Mouse (Mus musculus) liver, embryonic 14.5 days (tissue): ENCODE measurements around the gene Zfp655.

Experiments used
- CTCF ChIP-seq: IDR thresholded peaks from 2 replicates; pipeline ENCODE4 v1.5.1; 2016; ENCODE audit warnings: antibody characterized with exemption, low read depth, control low read depth
- EP300 ChIP-seq: IDR thresholded peaks from 2 replicates; pipeline ENCODE4 v1.6.1; 2016; ENCODE audit warnings: antibody characterized with exemption, low read depth

DNA sequence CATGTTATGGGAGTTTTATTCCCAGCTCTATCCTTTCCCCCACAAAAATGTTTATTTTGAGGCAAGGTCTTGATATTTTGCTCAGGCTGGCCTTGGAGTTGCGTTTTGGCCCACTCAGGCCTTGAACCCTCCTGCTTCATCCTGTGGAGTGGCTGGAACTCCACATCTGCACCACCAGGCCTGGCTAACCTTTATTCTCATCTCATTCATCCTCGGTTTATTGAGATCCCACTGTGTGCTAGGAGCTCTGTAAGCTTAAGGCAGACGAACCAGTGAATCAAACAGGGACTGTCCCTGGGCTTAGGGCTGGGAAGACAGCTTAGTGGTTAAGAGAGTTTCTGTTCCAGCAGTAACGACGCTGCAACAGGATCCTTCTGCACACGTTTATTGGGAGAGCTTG is 60.9 kb downstream of the Zfp655 start:
- no peak for TF ChIP-seq EP300
- no peak for TF ChIP-seq CTCF
